ENCODE assay signal across 9 mouse cellular contexts in the genomic region with DNA sequence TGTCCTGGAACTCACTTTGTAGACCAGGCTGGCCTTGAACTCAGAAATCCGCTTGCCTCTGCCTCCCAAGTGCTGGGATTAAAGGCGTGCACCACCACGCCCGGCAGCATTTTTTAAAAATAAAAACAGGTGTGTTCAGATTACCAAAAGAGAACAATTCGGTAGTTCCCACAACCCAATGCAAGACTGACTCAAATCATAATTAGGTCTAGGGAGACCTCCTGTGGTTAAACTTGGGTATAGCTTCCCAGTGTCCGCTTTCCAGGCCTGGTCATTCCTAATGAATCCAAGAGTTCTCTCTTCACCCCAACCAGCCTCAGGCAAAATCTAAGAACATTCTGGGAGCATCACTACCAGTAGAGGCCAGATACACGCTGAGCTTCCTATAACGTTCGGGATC. TPM values are rescaled to one million over a fixed set of nuclear protein-coding genes. Genes with fewer than 3 reads are reported as not detected.
A peak's percentile ranks its signal among the peaks of the same experiment; 100 is the strongest.
DNase-seq lines count a peak whose midpoint lies in the region; ATAC-seq and TF ChIP-seq lines count a peak whose summit lies in the region.
"Had no signal": no experiment of that assay in that cellular context is flagged by ENCODE, and none has a peak within 500 bp of the region (broad histone marks: within the 10 kb centered on the region; RNA-seq: fewer than 3 reads in every experiment).

No protein-coding gene starts in this region.

- no peak overlapping the region for H3K4me3 ChIP-seq in thymus, adult 2 months (ENCODE audit: control insufficient read depth, insufficient read depth, low read length)
- no peak overlapping the region for H3K4me3 ChIP-seq in intestine, embryonic 15.5 days (replicated peaks)
- no peak overlapping the region for H3K4me3 ChIP-seq in limb, embryonic 11.5 days (ENCODE audit: low read depth, low read length)
- H3K4me3 ChIP-seq: limb, embryonic 15.5 days had no signal

- no peak for TF ChIP-seq CTCF in thymus, adult 2 months (IDR thresholded peaks at IDR 0.05; ENCODE audit: borderline replicate concordance, control insufficient read depth, extremely low read depth, insufficient read depth, low read length, poor library complexity)
- peak; percentile 79 for TF ChIP-seq CTCF in brain, embryonic 14.5 days (IDR thresholded peaks at IDR 0.05; ENCODE audit: borderline replicate concordance, extremely low read depth, insufficient read depth, insufficient read length)

- no peak for TF ChIP-seq POLR2A in thymus, adult 2 months (IDR thresholded peaks at IDR 0.05; ENCODE audit: control insufficient read depth, extremely low read depth, insufficient read depth, low read length, poor library complexity)
- TF ChIP-seq POLR2A in brain, embryonic 14.5 days (IDR thresholded peaks at IDR 0.05; ENCODE audit: borderline replicate concordance, extremely low read depth, insufficient read depth, insufficient read length, poor library complexity, severe bottlenecking): no peak

- H3K36me3 ChIP-seq in thymus, adult 2 months (ENCODE audit: control insufficient read depth, insufficient read depth, low read length): no peaks in the 10 kb centered on the region
- H3K36me3 ChIP-seq in intestine, embryonic 15.5 days: no peaks in the 10 kb centered on the region
- no peaks in the 10 kb centered on the region for H3K36me3 ChIP-seq in limb, embryonic 11.5 days (ENCODE audit: control insufficient read depth, insufficient read depth, low read length)
- H3K36me3 ChIP-seq: limb, embryonic 15.5 days had no signal

- no peak overlapping the region for H3K4me2 ChIP-seq in intestine, embryonic 15.5 days (replicated peaks)
- no peak overlapping the region for H3K4me2 ChIP-seq in limb, embryonic 11.5 days (ENCODE audit: low read depth, severe bottlenecking)
- H3K4me2 ChIP-seq: limb, embryonic 15.5 days had no signal

- H3K27ac ChIP-seq in thymus, adult 2 months (ENCODE audit: control insufficient read depth, insufficient read depth, low read length): no peak overlapping the region
- no peak overlapping the region for H3K27ac ChIP-seq in intestine, embryonic 15.5 days
- no peak overlapping the region for H3K27ac ChIP-seq in limb, embryonic 11.5 days (replicated peaks; ENCODE audit: low read depth, low read length)
- H3K27ac ChIP-seq: limb, embryonic 15.5 days had no signal

- no peak overlapping the region for H3K9ac ChIP-seq in intestine, embryonic 15.5 days
- H3K9ac ChIP-seq in limb, embryonic 11.5 days (ENCODE audit: low read length): no peak overlapping the region
- H3K9ac ChIP-seq: limb, embryonic 15.5 days had no signal

- H3K9me3 ChIP-seq in intestine, embryonic 15.5 days: no peaks in the 10 kb centered on the region
- H3K9me3 ChIP-seq in limb, embryonic 11.5 days (ENCODE audit: control insufficient read depth, low read length): no peaks in the 10 kb centered on the region
- H3K9me3 ChIP-seq: limb, embryonic 15.5 days had no signal

- no peaks in the 10 kb centered on the region for H3K27me3 ChIP-seq in thymus, adult 2 months (ENCODE audit: control insufficient read depth, insufficient read depth, low read length)
- H3K27me3 ChIP-seq in intestine, embryonic 15.5 days (replicated peaks): no peaks in the 10 kb centered on the region
- H3K27me3 ChIP-seq in limb, embryonic 11.5 days (ENCODE audit: control insufficient read depth, insufficient read depth, low read length): no peaks in the 10 kb centered on the region
- H3K27me3 ChIP-seq: limb, embryonic 15.5 days had no signal

- WGBS in thymus, adult 2 months: 26% methylated on average over 9 of the region's 9 CpGs
- 21% methylated on average over 9 of the region's 9 CpGs for WGBS in intestine, embryonic 15.5 days
- WGBS in limb, embryonic 11.5 days: 31% methylated on average over 9 of the region's 9 CpGs

- no peaks in the 10 kb centered on the region for H3K4me1 ChIP-seq in thymus, adult 2 months (replicated peaks; ENCODE audit: control insufficient read depth, insufficient read depth, low read length)
- no peaks in the 10 kb centered on the region for H3K4me1 ChIP-seq in intestine, embryonic 15.5 days (replicated peaks)
- peaks cover 2% of the 10 kb centered on the region for H3K4me1 ChIP-seq in limb, embryonic 11.5 days (ENCODE audit: control insufficient read depth, insufficient read depth, low read length)

- ATAC-seq in intestine, embryonic 15.5 days: peak; percentile 66; the same call in 1 of the 2 replicates
- ATAC-seq in limb, embryonic 11.5 days (ENCODE audit: insufficient number of reproducible peaks, low FRiP score, low TSS enrichment, low read depth): 0 out of 2 replicates have a peak, but pooled peaks have one; percentile 62
- peak; percentile 56 for ATAC-seq in neutrophil, adult 5-6 weeks (ENCODE audit: extremely low read depth, insufficient number of reproducible peaks, low FRiP score, poor library complexity, severe bottlenecking)

- DNase-seq in thymus, adult 2 months: peak; percentile 35
- no peak for DNase-seq in thymus, adult 18-20 months
- peak; percentile 80 for DNase-seq in brain, embryonic 14.5 days (ENCODE audit: low read depth)
- DNase-seq in forelimb bud, embryonic 11.5 days (ENCODE audit: low read depth, low spot score): peak; percentile 79
- DNase-seq in limb, embryonic 11.5 days (ENCODE audit: low spot score): peak; percentile 72
- DNase-seq in c-Kit-positive CD71-positive TER-119-positive erythroid progenitor cells, embryonic 14.5 days (ENCODE audit: low spot score): no peak

RNA-seq across cellular contexts. Expression of a gene that starts 17.0 kb away (rescaled TPM):
- 16.0 and 16.2 TPM in 2 replicates for polyA plus RNA-seq in thymus, adult 2 months (2012; rRNA removed)
- polyA plus RNA-seq in brain, embryonic 14.5 days (2012; rRNA removed): 6.3 and 6.6 TPM in 2 replicates
- 7.5 TPM in 2 replicates for polyA plus RNA-seq in intestine, embryonic 15.5 days (2015; fragmentation: Nextera tagmentation; extraction: Ambion mirVana)
- 7.0 and 7.2 TPM in 2 replicates for polyA plus RNA-seq in limb, embryonic 11.5 days (2014; fragmentation: Nextera tagmentation; extraction: Ambion mirVana)
- total RNA-seq in neutrophil, adult 5-6 weeks (2017): 2.8 and 4.1 TPM in 2 replicates

Comparison
In these comparisons a context has a peak if more than half of its experiments do, and no peak if none do; other contexts are left out.
1. DNase-seq: peak in thymus, adult 2 months (single experiment), brain, embryonic 14.5 days (single experiment), forelimb bud, embryonic 11.5 days (single experiment) and limb, embryonic 11.5 days (single experiment); none in thymus, adult 18-20 months (0 of 2) and c-Kit-positive CD71-positive TER-119-positive erythroid progenitor cells, embryonic 14.5 days (single experiment).
2. Peak in every context shown above with its lines, with median percentiles within 50 percentile points of each other: ATAC-seq.